Mouse (Mus musculus) bone marrow macrophage, adult 2 months (primary cell): Measurements from ENCODE around the gene Fndc1. TPM values are rescaled to one million over a fixed set of nuclear protein-coding genes. Genes with fewer than 3 reads are reported as not detected.

ENCODE experiments used
- H3K27ac ChIP-seq: 2 replicates; pipeline ENCODE4 v1.5.1; 2012; ENCODE audit warnings: low read depth, low read length; ENCODE audit not compliant: insufficient read depth
- H3K4me1 ChIP-seq: 2 replicates; pipeline ENCODE4 v1.6.1; 2012; ENCODE audit warnings: low read length; ENCODE audit not compliant: control insufficient read depth, insufficient read depth
- H3K4me3 ChIP-seq: 2 replicates; pipeline ENCODE4 v1.5.1; 2012; ENCODE audit warnings: mild to moderate bottlenecking, low read length, moderate library complexity; ENCODE audit not compliant: insufficient read depth
- CTCF ChIP-seq: IDR thresholded peaks from 2 replicates; pipeline ENCODE4 v1.5.1; 2012; ENCODE audit warnings: low read depth, mild to moderate bottlenecking, low read length, moderate library complexity
- POLR2A ChIP-seq: IDR thresholded peaks from 2 replicates; pipeline ENCODE4 v1.6.1; 2012; ENCODE audit warnings: mild to moderate bottlenecking, low read depth, low read length, borderline replicate concordance
- polyA plus RNA-seq: library from polyadenylated mRNA; stranded (reverse); fragments of >200 nt; gene quantifications from 2 replicates; pipeline ENCODE4 v1.2.4, GENCODE M21; 2012; ENCODE audit not compliant: missing spikeins, insufficient read depth, insufficient read length

The Fndc1 gene
- polyA plus RNA-seq, 1 experiment, result not detected

DNA sequence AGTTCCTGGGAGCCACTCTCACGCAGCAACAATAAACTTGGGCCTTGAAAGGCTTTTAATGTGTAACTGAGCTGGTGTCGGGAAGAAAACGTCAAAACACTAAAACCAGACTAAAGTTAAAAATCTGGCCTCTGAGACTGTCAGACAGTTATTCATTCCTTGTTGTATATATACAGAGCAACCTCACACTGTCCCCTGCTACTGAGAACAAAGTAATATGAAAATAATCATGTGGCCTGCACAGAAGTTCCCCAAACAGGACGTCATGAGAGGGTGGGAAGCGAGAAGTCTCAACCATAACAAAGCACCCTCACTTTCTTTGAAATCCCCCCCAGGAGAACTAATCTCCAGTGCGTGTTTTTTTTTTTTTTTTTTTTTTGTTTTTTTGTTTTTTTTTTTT, 109.2 kb downstream of the Fndc1 start:
- TF ChIP-seq POLR2A, result no peak
- TF ChIP-seq CTCF, result no peak
- Histone ChIP-seq H3K27ac (no peak overlapping the region), H3K4me3 (no peak overlapping the region), H3K4me1 (no peaks in the 10 kb centered on the region)

GRCm38 (mm10) chr17:7713020-7713419, 114.1 kb downstream of the Fndc1 start:
- TF ChIP-seq POLR2A, result no peak
- TF ChIP-seq CTCF, result no peak

GRCm38 (mm10) chr17:7707073-7707472, 120.0 kb downstream of the Fndc1 start:
- H3K4me1 ChIP-seq, result no peaks in the 10 kb centered on the region
- no peak overlapping the region for H3K27ac ChIP-seq
- no peak overlapping the region for H3K4me3 ChIP-seq
- TF ChIP-seq POLR2A, result no peak
- no peak for TF ChIP-seq CTCF

More at GRCm38 (mm10) chr17:7713020-7713419, 114.1 kb downstream of the Fndc1 start:
- Histone ChIP-seq H3K4me1 (no peaks in the 10 kb centered on the region), H3K4me3 (no peak overlapping the region), H3K27ac (no peak overlapping the region)

- Histone ChIP-seq H3K4me1 (no peaks in the 10 kb centered on the region), H3K4me3 (no peak overlapping the region), H3K27ac (no peak overlapping the region)
- TF ChIP-seq POLR2A (no peak), CTCF (no peak)
Measured at GRCm38 (mm10) chr17:7690271-7690670, 136.8 kb downstream of the Fndc1 start.

Other genes with a start within 250 kb of the Fndc1 start
- gene Tagap, start 98.7 kb upstream of the Fndc1 start, polyA plus RNA-seq, result 8.0 and 11.4 TPM in 2 replicates
- gene Rsph3a, start 118.3 kb upstream of the Fndc1 start, polyA plus RNA-seq, result 27.9 and 41.5 TPM in 2 replicates